Mouse (Mus musculus): ENCODE measurements around the gene Irf7. TPM values are rescaled to one million over a fixed set of nuclear protein-coding genes. Genes with fewer than 3 reads are reported as not detected.

Gene Irf7
- polyA plus RNA-seq, 2 experiments: 2.1 to 3.2 TPM

DNA sequence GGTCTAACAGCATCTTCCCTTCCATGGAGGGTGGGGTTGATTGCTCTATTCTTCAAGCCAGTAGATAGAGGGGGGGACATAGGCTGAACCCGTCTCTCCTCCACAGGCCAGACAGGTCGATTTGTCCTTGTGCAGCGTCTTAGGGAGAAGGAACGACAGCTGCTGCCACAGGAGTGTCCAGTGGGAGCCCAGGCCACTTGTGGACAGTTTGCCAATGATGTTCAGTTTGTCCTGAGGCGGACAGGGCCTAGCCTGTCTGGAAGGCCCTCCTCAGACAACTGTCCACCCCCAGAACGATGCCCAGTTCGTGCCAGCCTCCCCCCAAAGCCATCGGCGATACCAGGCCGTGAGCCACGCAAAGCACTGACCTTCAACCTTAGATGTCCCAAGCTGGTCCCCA is 49.4 kb downstream of the Irf7 start:
- H3K36me3 ChIP-seq (ENCODE audit: control insufficient read depth, insufficient read depth, low read length): peaks cover 22% of the 10 kb centered on the region
- ATAC-seq (ENCODE audit: low FRiP score, low read depth) (no peak), DNase-seq (ENCODE audit: low spot score) (no peak)
- H3K4me3 ChIP-seq (replicated peaks; ENCODE audit: low read length): peak overlapping the region; percentile 59; the same call in 1 of the 2 replicates
- peaks cover 13% of the 10 kb centered on the region; the same call in 1 of the 2 replicates for H3K4me1 ChIP-seq (ENCODE audit: control insufficient read depth, insufficient read depth, low read length)
- WGBS: 83% methylated on average over 11 of the region's 11 CpGs
- no peaks in the 10 kb centered on the region for H3K9me3 ChIP-seq (ENCODE audit: control insufficient read depth, low read length)
- H3K9ac ChIP-seq (ENCODE audit: low read depth, low read length, severe bottlenecking): no peak overlapping the region
- TF ChIP-seq POLR2A (IDR thresholded peaks at IDR 0.05; ENCODE audit: borderline replicate concordance, extremely low read depth, insufficient read depth, insufficient read length): no peak
- peak overlapping the region; percentile 88; the same call in 1 of the 2 replicates for H3K4me2 ChIP-seq (replicated peaks; ENCODE audit: low read depth, low read length, severe bottlenecking)
- no peaks in the 10 kb centered on the region for H3K27me3 ChIP-seq (ENCODE audit: control insufficient read depth, insufficient read depth, low read length)
- no peak overlapping the region for H3K27ac ChIP-seq (replicated peaks; ENCODE audit: low read depth, low read length)

- H3K4me2 ChIP-seq (replicated peaks; ENCODE audit: low read depth, low read length, severe bottlenecking): peak overlapping the region; percentile 88
- DNase-seq (ENCODE audit: low spot score) (peak; percentile 31), ATAC-seq (ENCODE audit: low FRiP score, low read depth) (peak; percentile 79)
- H3K4me1 ChIP-seq (ENCODE audit: control insufficient read depth, insufficient read depth, low read length): peaks cover 13% of the 10 kb centered on the region; the same call in 1 of the 2 replicates
- 0 out of 2 replicates have a peak, but pooled peaks have one; percentile 20 for TF ChIP-seq POLR2A (IDR thresholded peaks at IDR 0.05; ENCODE audit: borderline replicate concordance, extremely low read depth, insufficient read depth, insufficient read length)
- H3K9ac ChIP-seq (ENCODE audit: low read depth, low read length, severe bottlenecking): peak overlapping the region; percentile 68
- 0 out of 2 replicates have a peak overlapping the region, but pooled peaks have one; percentile 45 for H3K27ac ChIP-seq (replicated peaks; ENCODE audit: low read depth, low read length)
- H3K27me3 ChIP-seq (ENCODE audit: control insufficient read depth, insufficient read depth, low read length): no peaks in the 10 kb centered on the region
- peaks cover 22% of the 10 kb centered on the region for H3K36me3 ChIP-seq (ENCODE audit: control insufficient read depth, insufficient read depth, low read length)
- no peaks in the 10 kb centered on the region for H3K9me3 ChIP-seq (ENCODE audit: control insufficient read depth, low read length)
- 2% methylated on average over 28 of the region's 42 CpGs for WGBS
- peak overlapping the region; percentile 59 for H3K4me3 ChIP-seq (replicated peaks; ENCODE audit: low read length)
Measured at GRCm38 (mm10) chr7:141215880-141216733, 50.2 kb downstream of the Irf7 start.

DNA sequence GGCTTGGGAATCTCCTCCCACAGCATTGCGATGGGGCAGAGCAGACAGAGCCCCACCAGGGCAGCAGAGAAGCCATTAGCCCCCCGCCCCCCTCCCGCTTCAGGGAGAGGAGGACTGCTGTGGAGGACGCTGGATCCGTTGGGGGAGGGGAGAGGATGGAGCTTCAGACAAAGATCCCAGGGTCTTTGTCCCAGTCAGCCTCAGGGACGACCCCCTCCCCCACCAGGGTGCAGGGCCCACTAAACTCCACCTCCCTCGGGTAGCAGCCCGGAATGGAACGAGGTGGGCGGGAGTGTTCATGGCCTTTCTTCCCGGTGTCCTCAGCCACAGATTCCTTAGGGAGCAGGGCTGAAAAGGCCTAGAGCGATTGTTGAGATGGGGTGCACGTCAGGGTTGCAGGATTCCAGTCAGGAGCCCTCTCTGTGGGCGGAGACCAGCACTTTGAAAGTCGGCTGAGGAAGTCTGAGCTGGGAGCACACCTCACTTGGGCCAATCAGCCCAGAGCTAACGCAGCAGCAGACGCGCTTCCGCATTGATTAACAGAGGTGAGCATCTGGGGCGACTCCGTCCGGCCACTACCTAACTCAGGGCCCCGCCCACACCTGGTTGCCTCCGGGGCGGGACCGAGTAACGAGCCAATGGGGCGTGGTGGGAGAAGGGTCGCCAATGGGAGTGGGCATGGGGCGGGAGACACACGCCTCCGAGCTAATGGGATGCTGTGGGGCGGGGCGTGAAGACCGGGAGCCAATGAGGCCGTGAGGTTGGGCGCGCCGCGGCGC is 51.0 kb downstream of the Irf7 start, which contains the start of gene Rassf7:
TSS of gene Rassf7 (plus strand) at position 760 of the 779 bp plus-strand sequence.
- peak; percentile 81; the same call in 1 of the 2 replicates for TF ChIP-seq POLR2A (IDR thresholded peaks at IDR 0.05; ENCODE audit: borderline replicate concordance, extremely low read depth, insufficient read depth, insufficient read length)
- under 1% methylated on average over 39 of the region's 41 CpGs for WGBS
- H3K9ac ChIP-seq (ENCODE audit: low read depth, low read length, severe bottlenecking): peak within 1 kb of the TSS; percentile 68
- H3K27me3 ChIP-seq (ENCODE audit: control insufficient read depth, insufficient read depth, low read length): no peaks in the 10 kb centered on the region
- peaks cover 6% of the 10 kb centered on the region; the same call in 1 of the 2 replicates for H3K4me1 ChIP-seq (ENCODE audit: control insufficient read depth, insufficient read depth, low read length)
- H3K36me3 ChIP-seq (ENCODE audit: control insufficient read depth, insufficient read depth, low read length): peaks cover 22% of the 10 kb centered on the region
- peak within 1 kb of the TSS; percentile 59 for H3K4me3 ChIP-seq (replicated peaks; ENCODE audit: low read length)
- H3K9me3 ChIP-seq (ENCODE audit: control insufficient read depth, low read length): no peaks in the 10 kb centered on the region
- DNase-seq (ENCODE audit: low spot score): peak; percentile 94
- peak within 1 kb of the TSS; percentile 88 for H3K4me2 ChIP-seq (replicated peaks; ENCODE audit: low read depth, low read length, severe bottlenecking)
- peak within 1 kb of the TSS; percentile 77 for H3K27ac ChIP-seq (replicated peaks; ENCODE audit: low read depth, low read length)
- ATAC-seq (ENCODE audit: low FRiP score, low read depth): peak; percentile 98

DNA sequence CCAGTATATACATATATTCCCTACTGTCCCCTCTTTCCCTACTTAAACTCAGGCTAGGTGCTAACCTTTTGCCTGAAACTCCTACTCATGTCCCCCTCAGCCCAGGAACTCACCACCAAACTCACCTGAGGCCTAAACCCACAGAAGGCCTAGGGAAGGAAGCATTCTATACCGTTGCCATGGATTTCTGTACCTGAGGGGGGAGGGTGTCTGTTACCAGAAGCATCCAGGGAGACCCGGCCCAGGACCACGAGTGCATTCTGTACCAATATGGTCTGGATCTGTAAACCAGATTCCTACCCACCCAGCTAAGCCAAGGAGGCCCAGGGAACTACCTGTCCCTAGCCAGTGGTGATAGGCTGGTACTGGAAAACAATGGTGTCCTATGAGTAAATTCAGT is 52.0 kb downstream of the Irf7 start:
- Histone ChIP-seq H3K4me1 (ENCODE audit: control insufficient read depth, insufficient read depth, low read length) (peaks cover 5% of the 10 kb centered on the region; the same call in 1 of the 2 replicates), H3K9me3 (ENCODE audit: control insufficient read depth, low read length) (no peaks in the 10 kb centered on the region), H3K36me3 (ENCODE audit: control insufficient read depth, insufficient read depth, low read length) (peaks cover 15% of the 10 kb centered on the region), H3K4me2 (replicated peaks; ENCODE audit: low read depth, low read length, severe bottlenecking) (no peak overlapping the region), H3K27ac (replicated peaks; ENCODE audit: low read depth, low read length) (no peak overlapping the region), H3K9ac (ENCODE audit: low read depth, low read length, severe bottlenecking) (no peak overlapping the region), H3K4me3 (replicated peaks; ENCODE audit: low read length) (no peak overlapping the region), H3K27me3 (ENCODE audit: control insufficient read depth, insufficient read depth, low read length) (no peaks in the 10 kb centered on the region)
- ATAC-seq (ENCODE audit: low FRiP score, low read depth) (no peak), DNase-seq (ENCODE audit: low spot score) (no peak)
- no peak for TF ChIP-seq POLR2A (IDR thresholded peaks at IDR 0.05; ENCODE audit: borderline replicate concordance, extremely low read depth, insufficient read depth, insufficient read length)
- 70% methylated on average over 3 of the region's 3 CpGs for WGBS

All from limb, embryonic 14.5 days (tissue).